Mouse (Mus musculus) intestine, embryonic 14.5 days (tissue): ENCODE data around the gene Cmtm6. TPM values are rescaled to one million over a fixed set of nuclear protein-coding genes. Genes with fewer than 3 reads are reported as not detected.
A peak's percentile ranks its signal among the peaks of the same experiment; 100 is the strongest.

ENCODE experiments used
- ATAC-seq: fragments of 200-750 bp; cut with Nextera tagmentation; replicated peaks from 2 replicates; pipeline ENCODE4 v1.8.0; 2017; ENCODE audit warnings: low read depth, moderate number of reproducible peaks, moderate TSS enrichment, moderate library complexity; ENCODE audit not compliant: low FRiP score, low TSS enrichment
- DNase-seq: peaks from one replicate; pipeline ENCODE4 v3.0.0-alpha.2; 2018; ENCODE audit warnings: low spot score
- H3K27ac ChIP-seq: fragments of 300-500 bp; sonication (generic); 2 replicates; pipeline ENCODE4 v1.5.1; 2014; ENCODE audit warnings: low read depth, mild to moderate bottlenecking, control low read depth
- H3K27me3 ChIP-seq: fragments of 300-500 bp; sonication (generic); replicated peaks from 2 replicates; pipeline ENCODE4 v1.6.1; 2014; ENCODE audit warnings: low read length, control low read depth; ENCODE audit not compliant: control insufficient read depth, insufficient read depth
- H3K36me3 ChIP-seq: fragments of 300-500 bp; sonication (generic); 2 replicates; pipeline ENCODE4 v1.6.1; 2014; ENCODE audit warnings: low read length, control low read depth; ENCODE audit not compliant: control insufficient read depth, insufficient read depth
- H3K4me1 ChIP-seq: fragments of 300-500 bp; sonication (generic); replicated peaks from 2 replicates; pipeline ENCODE4 v1.6.1; 2014; ENCODE audit warnings: low read length, control low read depth, mixed read lengths; ENCODE audit not compliant: control insufficient read depth, insufficient read depth
- H3K4me2 ChIP-seq: fragments of 300-500 bp; sonication (generic); 2 replicates; pipeline ENCODE4 v1.6.1; 2014; ENCODE audit warnings: low read length
- H3K4me3 ChIP-seq: fragments of 300-500 bp; sonication (generic); 2 replicates; pipeline ENCODE4 v1.5.1; 2014; ENCODE audit warnings: low read depth, low read length, control low read depth, mixed read lengths
- H3K9ac ChIP-seq: fragments of 300-500 bp; sonication (generic); 2 replicates; pipeline ENCODE4 v1.6.1; 2014; ENCODE audit warnings: mild to moderate bottlenecking, low read length
- H3K9me3 ChIP-seq: fragments of 300-500 bp; sonication (generic); 2 replicates; pipeline ENCODE4 v1.6.1; 2016; ENCODE audit warnings: low read length, control low read depth; ENCODE audit not compliant: control insufficient read depth
- WGBS: fragments of 180-500 bp; shearing (Covaris S2); extraction: QIAGEN DNeasy Blood & Tissue Kit; methylation state at CpG from one replicate; pipeline ENCODE4 v1.1.7; 2014; 5-methylcytosine and 5-hydroxymethylcytosine counted together
- polyA plus RNA-seq: library from polyadenylated mRNA; unstranded; fragments of >200 nt; fragmentation: Nextera tagmentation; extraction: Ambion mirVana; gene quantifications from 2 replicates; pipeline ENCODE4 v1.2.1, GENCODE M21; 2014

Cmtm6 gene
- polyA plus RNA-seq, 1 experiment from 2014 or later = 61.5 TPM

DNA sequence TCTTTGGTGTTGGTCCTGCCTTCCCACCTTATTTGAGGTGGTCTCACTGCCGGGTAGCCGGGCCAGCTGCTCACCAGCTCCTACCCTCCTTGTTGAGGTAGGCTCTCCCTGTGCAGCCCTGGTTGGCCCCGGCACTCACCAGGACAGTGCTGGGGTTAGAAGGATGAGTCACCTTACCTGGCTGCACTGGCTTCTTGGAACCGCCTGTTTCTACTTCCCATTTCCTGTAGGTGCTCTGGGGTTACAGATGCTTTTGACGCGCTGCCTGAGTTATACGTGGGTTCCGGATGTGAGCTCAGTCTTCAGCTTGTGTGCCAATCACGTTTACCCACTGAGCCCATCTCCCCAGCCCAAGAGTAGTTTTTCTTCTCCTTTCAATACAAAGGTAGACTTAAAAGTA, 9.4 kb downstream of the Cmtm6 start:
- DNase-seq = no peak
- WGBS = 75% methylated on average over 9 of the region's 9 CpGs
- no peak overlapping the region for H3K9ac ChIP-seq
- no peak overlapping the region for H3K27ac ChIP-seq
- peaks cover 9% of the 10 kb centered on the region; the same call in 1 of the 2 replicates for H3K4me1 ChIP-seq
- no peaks in the 10 kb centered on the region for H3K9me3 ChIP-seq
- ATAC-seq = no peak
- H3K27me3 ChIP-seq = no peaks in the 10 kb centered on the region
- 0 out of 2 replicates have a peak, but pooled peaks cover 10% of the 10 kb centered on the region for H3K36me3 ChIP-seq
- no peak overlapping the region for H3K4me2 ChIP-seq
- H3K4me3 ChIP-seq = no peak overlapping the region

GRCm38 (mm10) chr9:114742731-114743130, 11.8 kb downstream of the Cmtm6 start:
- DNase-seq (no peak), ATAC-seq (0 out of 2 replicates have a peak, but pooled peaks have one; percentile 22)
- Histone ChIP-seq H3K27me3 (no peaks in the 10 kb centered on the region), H3K4me3 (no peak overlapping the region), H3K4me2 (no peak overlapping the region), H3K9me3 (no peaks in the 10 kb centered on the region), H3K4me1 (no peaks in the 10 kb centered on the region), H3K9ac (no peak overlapping the region), H3K36me3 (peaks cover 25% of the 10 kb centered on the region), H3K27ac (no peak overlapping the region)
- WGBS = 78% methylated on average over 2 of the region's 2 CpGs

DNA sequence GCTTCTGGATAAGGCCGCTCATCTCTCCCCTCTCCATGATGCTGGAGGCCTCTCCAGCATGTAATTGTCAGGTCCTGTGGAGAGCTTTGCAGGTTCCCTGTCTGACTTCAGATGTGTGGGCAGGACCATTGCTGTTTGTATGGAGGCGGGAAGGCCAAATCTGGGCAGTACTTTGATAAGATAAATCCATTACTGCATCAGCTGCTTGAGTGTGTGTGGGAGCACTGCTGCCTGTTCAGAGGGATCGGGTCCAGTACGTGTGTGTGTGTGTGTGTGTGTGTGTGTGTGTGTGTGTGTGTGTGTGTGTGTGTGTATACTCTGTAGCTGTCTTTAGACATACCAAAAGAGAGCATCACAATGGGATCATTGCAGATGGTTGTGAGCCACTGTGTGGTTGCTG, 14.2 kb downstream of the Cmtm6 start:
- WGBS = 65% methylated on average over 4 of the region's 4 CpGs
- Histone ChIP-seq H3K4me1 (no peaks in the 10 kb centered on the region), H3K4me3 (no peak overlapping the region), H3K9me3 (no peaks in the 10 kb centered on the region), H3K9ac (no peak overlapping the region), H3K36me3 (peaks cover 42% of the 10 kb centered on the region), H3K27ac (no peak overlapping the region), H3K4me2 (no peak overlapping the region), H3K27me3 (no peaks in the 10 kb centered on the region)
- DNase-seq (no peak), ATAC-seq (no peak)

DNA sequence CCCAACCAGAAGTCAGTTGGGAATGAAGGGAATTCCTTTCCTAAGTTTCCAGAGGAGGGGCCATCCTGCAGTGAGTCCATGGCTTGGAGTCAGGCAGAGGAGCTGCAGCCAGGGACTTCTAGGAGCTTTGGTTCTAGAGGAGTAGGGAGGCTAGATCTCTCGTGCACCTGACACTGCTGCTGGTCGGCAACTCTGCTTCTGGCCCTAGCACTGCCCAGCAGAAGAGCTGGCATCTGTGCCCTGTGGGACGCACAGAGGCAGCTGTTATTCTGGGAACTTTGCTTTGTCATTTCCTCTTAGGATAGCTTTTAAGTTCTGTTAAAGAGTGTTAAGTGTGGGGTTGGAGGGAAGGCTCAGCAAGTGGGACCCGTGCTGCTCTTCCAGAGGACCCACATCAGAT, 14.7 kb downstream of the Cmtm6 start:
- Histone ChIP-seq H3K4me3 (no peak overlapping the region), H3K4me1 (no peaks in the 10 kb centered on the region), H3K27me3 (no peaks in the 10 kb centered on the region), H3K4me2 (no peak overlapping the region), H3K9me3 (no peaks in the 10 kb centered on the region), H3K27ac (no peak overlapping the region), H3K36me3 (peaks cover 46% of the 10 kb centered on the region), H3K9ac (no peak overlapping the region)
- ATAC-seq = no peak
- WGBS = 72% methylated on average over 4 of the region's 4 CpGs
- no peak for DNase-seq

DNA sequence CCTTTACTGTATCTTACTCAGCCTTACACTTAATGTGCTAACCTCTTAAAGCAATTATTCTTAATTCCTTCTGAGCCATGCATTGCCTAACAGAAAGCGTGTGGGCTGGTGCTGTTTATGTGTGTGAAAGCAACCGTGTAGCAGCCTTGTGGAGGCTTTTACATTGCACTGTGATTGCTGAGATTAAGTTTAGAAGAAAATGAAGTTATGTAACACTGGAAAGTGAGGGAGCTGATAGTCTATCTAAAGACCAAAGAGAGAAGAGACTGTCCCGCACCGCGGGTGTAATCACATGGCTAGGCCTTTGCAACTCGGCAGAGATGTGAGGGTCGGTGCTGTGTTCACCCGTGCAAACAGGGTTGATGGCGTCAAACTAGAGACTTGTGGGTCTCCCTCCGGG, 16.1 kb downstream of the Cmtm6 start:
- WGBS = 79% methylated on average over 10 of the region's 10 CpGs
- Histone ChIP-seq H3K9me3 (no peaks in the 10 kb centered on the region), H3K4me2 (no peak overlapping the region), H3K4me3 (no peak overlapping the region), H3K27me3 (no peaks in the 10 kb centered on the region), H3K36me3 (peaks cover 42% of the 10 kb centered on the region), H3K9ac (no peak overlapping the region), H3K4me1 (no peaks in the 10 kb centered on the region), H3K27ac (no peak overlapping the region)
- DNase-seq (no peak), ATAC-seq (no peak)

DNA sequence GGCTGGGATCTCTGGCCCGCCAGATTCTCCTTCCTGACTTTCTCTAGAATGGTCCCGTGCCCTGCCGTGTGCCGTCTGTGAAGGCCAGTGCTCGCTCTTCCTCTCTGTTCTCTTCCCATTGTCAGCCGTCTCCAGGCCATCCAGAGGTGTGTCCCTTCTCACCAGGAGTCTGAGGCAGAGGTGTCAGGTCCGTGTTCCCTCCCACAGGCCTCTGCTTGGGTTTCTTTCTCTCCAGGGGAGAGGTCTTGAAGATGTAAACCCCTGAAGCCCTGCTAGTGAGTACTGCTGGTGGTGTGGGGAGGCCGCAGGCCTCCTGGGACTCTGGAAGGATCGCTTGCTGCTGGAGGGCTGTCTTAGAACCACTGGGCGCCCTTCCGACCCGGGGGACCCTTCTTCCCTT, 16.6 kb downstream of the Cmtm6 start:
- H3K27ac ChIP-seq = no peak overlapping the region
- H3K9ac ChIP-seq = no peak overlapping the region
- H3K9me3 ChIP-seq = no peaks in the 10 kb centered on the region
- 79% methylated on average over 12 of the region's 12 CpGs for WGBS
- ATAC-seq (no peak), DNase-seq (no peak)
- no peak overlapping the region for H3K4me3 ChIP-seq
- H3K4me1 ChIP-seq = no peaks in the 10 kb centered on the region
- no peak overlapping the region for H3K4me2 ChIP-seq
- H3K27me3 ChIP-seq = no peaks in the 10 kb centered on the region
- H3K36me3 ChIP-seq = peaks cover 42% of the 10 kb centered on the region

- Histone ChIP-seq H3K9ac (no peak overlapping the region), H3K27ac (no peak overlapping the region), H3K4me2 (no peak overlapping the region), H3K9me3 (no peaks in the 10 kb centered on the region), H3K4me1 (no peaks in the 10 kb centered on the region), H3K4me3 (no peak overlapping the region), H3K27me3 (no peaks in the 10 kb centered on the region), H3K36me3 (peaks cover 38% of the 10 kb centered on the region)
- DNase-seq (no peak), ATAC-seq (no peak)
- WGBS = 84% methylated on average over 3 of the region's 3 CpGs
Measured at GRCm38 (mm10) chr9:114751582-114751981, 20.7 kb downstream of the Cmtm6 start.

DNA sequence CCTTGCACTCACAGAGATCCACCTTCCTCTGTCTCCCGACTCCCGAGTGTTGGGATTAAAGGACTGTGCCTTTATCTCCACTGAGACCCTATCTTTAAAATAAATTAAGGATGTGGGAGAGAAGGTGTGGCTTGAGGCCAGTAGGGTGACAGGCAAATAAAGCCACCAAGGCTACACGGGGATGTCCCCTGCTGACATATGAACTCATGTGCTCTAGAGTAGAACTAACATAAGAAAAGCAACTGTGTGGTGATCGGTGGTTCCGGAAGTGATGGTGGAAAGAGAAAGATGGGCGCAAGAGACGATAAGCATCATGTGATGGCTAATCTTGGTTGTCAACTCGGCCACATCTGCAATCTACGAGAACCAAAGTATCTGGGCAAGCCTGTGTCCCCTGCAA, 21.4 kb downstream of the Cmtm6 start:
- 76% methylated on average over 9 of the region's 9 CpGs for WGBS
- H3K27me3 ChIP-seq = no peaks in the 10 kb centered on the region
- no peak overlapping the region for H3K4me3 ChIP-seq
- no peaks in the 10 kb centered on the region for H3K9me3 ChIP-seq
- H3K4me2 ChIP-seq = peak overlapping the region; percentile 74; the same call in 1 of the 2 replicates
- ATAC-seq = no peak
- peaks cover 38% of the 10 kb centered on the region for H3K36me3 ChIP-seq
- DNase-seq = no peak
- no peaks in the 10 kb centered on the region for H3K4me1 ChIP-seq
- H3K9ac ChIP-seq = no peak overlapping the region
- H3K27ac ChIP-seq = no peak overlapping the region

- Histone ChIP-seq H3K4me2 (peak overlapping the region; percentile 74), H3K27me3 (no peaks in the 10 kb centered on the region), H3K36me3 (peaks cover 32% of the 10 kb centered on the region), H3K9me3 (no peaks in the 10 kb centered on the region), H3K27ac (peak overlapping the region; percentile 51; the same call in 1 of the 2 replicates), H3K4me1 (no peaks in the 10 kb centered on the region), H3K4me3 (peak overlapping the region; percentile 51), H3K9ac (peak overlapping the region; percentile 53)
- ATAC-seq (peak; percentile 90), DNase-seq (peak; percentile 95)
- 9% methylated on average over 36 of the region's 36 CpGs for WGBS
Measured at GRCm38 (mm10) chr9:114752863-114753484, 22.1 kb downstream of the Cmtm6 start.
